Mouse (Mus musculus) MEL (cell line): ENCODE measurements around the gene Dse.

Source experiments
- BHLHE40 ChIP-seq: IDR thresholded peaks from 2 replicates; pipeline ENCODE4 v1.6.1; 2012; ENCODE audit warnings: low read depth, mild to moderate bottlenecking, inconsistent platforms, low read length, improper control_type of control experiment, borderline replicate concordance
- CHD2 ChIP-seq: IDR thresholded peaks from 2 replicates; pipeline ENCODE4 v1.6.1; 2011; ENCODE audit warnings: low read length, improper control_type of control experiment
- CTCF ChIP-seq, 3 experiments: IDR thresholded peaks in 2 of 3; conservative IDR thresholded peaks in 1 of 3; 2 replicates each; pipeline ENCODE4 v1.5.1; 2011 to 2012; ENCODE audit warnings: low read length in 3 of 3, low read depth in 2 of 3, mild to moderate bottlenecking in 2 of 3, improper control_type of control experiment in 1 of 3, inconsistent platforms in 1 of 3, mixed read lengths in 1 of 3, moderate library complexity in 1 of 3; ENCODE audit not compliant: control insufficient read depth in 1 of 3, insufficient read depth in 1 of 3, poor library complexity in 1 of 3, severe bottlenecking in 1 of 3
- E2F4 ChIP-seq: IDR thresholded peaks from 2 replicates; pipeline ENCODE4 v1.6.1; 2011; ENCODE audit warnings: low read depth, low read length, improper control_type of control experiment, borderline replicate concordance
- ETS1 ChIP-seq: IDR thresholded peaks from 2 replicates; pipeline ENCODE4 v1.6.1; 2012; ENCODE audit warnings: low read depth, mild to moderate bottlenecking, inconsistent platforms, low read length, improper control_type of control experiment, moderate library complexity
- MAX ChIP-seq: IDR thresholded peaks from 2 replicates; pipeline ENCODE4 v1.6.1; 2011; ENCODE audit warnings: low read length, improper control_type of control experiment
- MEF2A ChIP-seq: IDR thresholded peaks from 2 replicates; pipeline ENCODE4 v1.6.1; 2014; ENCODE audit warnings: low read depth, mild to moderate bottlenecking, inconsistent platforms, low read length, improper control_type of control experiment; ENCODE audit not compliant: poor library complexity, insufficient replicate concordance, severe bottlenecking; ENCODE audit errors: extremely low read depth
- POLR2A ChIP-seq, 2 experiments: IDR thresholded peaks; 2 replicates each; pipeline ENCODE4 v1.6.1; 2011 to 2012; ENCODE audit warnings: low read length in 2 of 2, mild to moderate bottlenecking in 2 of 2, control low read depth in 1 of 2, improper control_type of control experiment in 1 of 2, low read depth in 1 of 2, moderate library complexity in 1 of 2; ENCODE audit not compliant: control insufficient read depth in 1 of 2, insufficient read depth in 1 of 2, poor library complexity in 1 of 2
- RAD21 ChIP-seq: IDR thresholded peaks from 2 replicates; pipeline ENCODE4 v1.6.1; 2011; ENCODE audit warnings: mild to moderate bottlenecking, low read depth, low read length, improper control_type of control experiment
- UBTF ChIP-seq: IDR thresholded peaks from 2 replicates; pipeline ENCODE4 v1.6.1; 2012; ENCODE audit warnings: low read depth, mild to moderate bottlenecking, inconsistent platforms, low read length, improper control_type of control experiment, moderate library complexity, borderline replicate concordance; ENCODE audit not compliant: insufficient read depth
- ZC3H11A ChIP-seq: IDR thresholded peaks from 2 replicates; pipeline ENCODE4 v1.6.1; 2012; ENCODE audit warnings: low read depth, mild to moderate bottlenecking, inconsistent platforms, low read length, improper control_type of control experiment
- ZNF384 ChIP-seq: IDR thresholded peaks from 2 replicates; pipeline ENCODE4 v1.6.1; 2012; ENCODE audit warnings: low read depth, mild to moderate bottlenecking, inconsistent platforms, low read length, improper control_type of control experiment

GRCm38 (mm10) chr10:34246106-34246505, 38.6 kb upstream of the Dse start:
- TF ChIP-seq ZC3H11A (no peak), POLR2A (IDR thresholded peaks at IDR 0.05; ENCODE audit: control insufficient read depth in 1 of 2, insufficient read depth in 1 of 2, low read depth in 1 of 2, low read length in 2 of 2, poor library complexity in 1 of 2) (no peak), MAX (no peak), RAD21 (no peak), MEF2A (no peak), CTCF (IDR thresholded peaks at IDR 0.05 in 2 of 3, conservative IDR thresholded peaks at IDR 0.05 in 1 of 3; ENCODE audit: control insufficient read depth in 1 of 3, insufficient read depth in 1 of 3, low read depth in 2 of 3, low read length in 3 of 3, poor library complexity in 1 of 3, severe bottlenecking in 1 of 3) (no peak), CHD2 (no peak), ETS1 (no peak), UBTF (no peak), BHLHE40 (no peak), E2F4 (no peak), ZNF384 (no peak)
